Mouse (Mus musculus) testis, adult 2 months (tissue): ENCODE data around the gene Pi4kb.

Source experiments
- CTCF ChIP-seq: fragments of 200-500 bp; IDR thresholded peaks from 2 replicates; pipeline ENCODE4 v1.5.1; 2012; ENCODE audit warnings: low read depth, mild to moderate bottlenecking, inconsistent platforms, low read length, moderate library complexity; ENCODE audit not compliant: control insufficient read depth, insufficient read depth, insufficient replicate concordance
- POLR2A ChIP-seq: fragments of 200-500 bp; IDR thresholded peaks from 2 replicates; pipeline ENCODE4 v1.6.1; 2012; ENCODE audit warnings: low read depth, mild to moderate bottlenecking, inconsistent platforms, low read length, moderate library complexity; ENCODE audit not compliant: control insufficient read depth

- TF ChIP-seq POLR2A (no peak), CTCF (no peak)
These were observed 14.7 kb downstream of the Pi4kb start for GRCm38 (mm10) chr3:94989159-94989761.
